In the genomic region with DNA sequence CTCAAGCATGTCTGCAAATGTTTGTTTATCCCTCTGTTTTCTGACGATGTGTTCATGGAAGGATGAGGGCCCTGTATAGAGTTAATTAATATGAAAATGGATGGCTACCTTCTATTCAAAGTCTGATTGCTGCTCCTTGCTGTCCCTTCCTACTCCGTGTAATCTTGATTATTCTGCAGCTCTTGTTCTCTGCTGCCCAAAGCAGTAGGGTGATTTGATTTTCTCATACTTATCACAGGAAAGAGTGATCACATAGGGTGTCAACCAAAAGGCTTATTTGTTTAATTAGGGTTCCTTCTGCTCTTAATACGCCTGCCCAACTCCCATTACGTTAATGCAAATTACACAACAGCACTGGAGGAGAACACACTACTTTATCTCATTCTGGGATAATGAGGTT, we compare ENCODE assay signal across 14 mouse cellular contexts.
"Had no signal": no experiment of that assay in that cellular context is flagged by ENCODE, and none has a peak within 500 bp of the region (broad histone marks: within the 10 kb centered on the region; RNA-seq: fewer than 3 reads in every experiment).

No protein-coding gene starts in this region.

- H3K9ac ChIP-seq: liver, embryonic 15.5 days; lung, embryonic 14.5 days had no signal

- H3K27ac ChIP-seq: left cerebral cortex, adult 2 months; limb, embryonic 10.5 days; liver, embryonic 15.5 days; macrophage; stomach, postnatal 0 days had no signal

- H3K9me3 ChIP-seq: limb, embryonic 10.5 days; liver, embryonic 15.5 days; megakaryocyte, embryonic 14.5 days had no signal

- H3K36me3 ChIP-seq: limb, embryonic 10.5 days; liver, embryonic 15.5 days had no signal

- H3K4me2 ChIP-seq: liver, embryonic 11.5 days; liver, embryonic 15.5 days; lung, embryonic 14.5 days had no signal

- H3K27me3 ChIP-seq: liver, embryonic 15.5 days; megakaryocyte, embryonic 14.5 days had no signal

- H3K4me1 ChIP-seq: limb, embryonic 10.5 days; liver, embryonic 15.5 days; megakaryocyte, embryonic 14.5 days had no signal

- DNase-seq: kidney, adult 8-10 months; kidney, postnatal 25 days; lung, embryonic 14.5 days; lung, postnatal 10 days; right cerebral cortex, adult 18-20 months; right cerebral cortex, postnatal 25 days; thymus, postnatal 4 days had no signal

- H3K4me3 ChIP-seq: left cerebral cortex, adult 2 months; limb, embryonic 10.5 days; liver, embryonic 15.5 days; megakaryocyte, embryonic 14.5 days had no signal
